Mouse (Mus musculus) CD4-positive, CD25-positive, alpha-beta regulatory T cell, adult 2 months (primary cell): ENCODE data around the gene Nr2c1.

Experiments
- DNase-seq: peaks from one replicate; pipeline ENCODE4 v3.0.0-alpha.2; 2012; ENCODE audit warnings: low read depth, low spot score

The Nr2c1 gene

DNA sequence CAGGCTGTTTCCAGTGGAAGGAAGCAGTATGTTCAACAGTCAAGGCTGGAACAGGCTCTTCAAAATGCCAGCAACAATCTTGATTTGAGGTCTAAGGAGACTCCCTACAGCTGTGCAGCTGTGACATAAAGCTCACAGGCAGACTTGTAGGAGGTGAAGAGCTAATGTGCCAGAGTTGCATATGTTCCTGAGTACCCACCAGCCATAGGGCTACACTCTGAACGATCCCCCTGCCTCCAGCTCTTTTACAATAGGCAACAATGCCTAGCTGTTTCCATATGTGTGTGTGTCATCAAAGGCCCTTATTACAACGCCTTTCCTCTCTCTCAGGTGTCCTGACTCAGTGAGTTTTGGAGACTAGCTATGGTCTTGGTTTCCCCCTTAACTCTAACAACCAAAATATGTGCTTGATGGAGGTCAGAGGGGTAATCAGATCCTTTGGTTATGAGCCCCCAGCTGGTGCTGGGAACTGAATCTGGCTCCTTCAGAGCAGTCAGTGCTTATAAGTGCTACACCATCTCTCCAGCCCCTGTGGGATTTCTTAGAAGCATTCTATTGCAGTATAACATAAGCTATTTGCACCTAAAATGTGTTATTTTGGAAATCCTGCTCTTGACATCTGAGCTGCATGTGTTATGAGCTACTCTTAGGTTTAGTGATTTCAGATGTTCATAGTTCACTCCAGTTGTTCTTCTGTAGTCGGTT is 7.4 kb upstream of the Nr2c1 start:
- no peak for DNase-seq

DNA sequence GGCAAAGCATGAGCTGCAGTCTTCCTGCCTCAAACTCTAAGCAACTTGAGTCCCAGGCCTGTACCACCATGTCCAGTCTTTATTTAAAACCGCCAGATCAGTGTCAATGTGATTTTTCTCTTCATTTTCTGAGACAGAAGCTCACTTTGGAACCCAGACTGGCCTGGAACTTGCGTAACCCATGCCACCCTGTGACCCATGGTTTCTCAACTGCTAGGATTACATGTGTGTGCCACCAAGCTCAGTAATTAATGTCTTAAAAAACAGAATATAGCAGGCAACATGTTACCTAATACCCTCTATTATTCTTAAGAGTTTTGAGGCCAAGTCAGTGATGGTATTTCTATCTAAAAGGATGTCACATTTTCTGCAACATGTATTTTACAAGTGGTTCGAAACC is 5.4 kb upstream of the Nr2c1 start:
- no peak for DNase-seq

DNA sequence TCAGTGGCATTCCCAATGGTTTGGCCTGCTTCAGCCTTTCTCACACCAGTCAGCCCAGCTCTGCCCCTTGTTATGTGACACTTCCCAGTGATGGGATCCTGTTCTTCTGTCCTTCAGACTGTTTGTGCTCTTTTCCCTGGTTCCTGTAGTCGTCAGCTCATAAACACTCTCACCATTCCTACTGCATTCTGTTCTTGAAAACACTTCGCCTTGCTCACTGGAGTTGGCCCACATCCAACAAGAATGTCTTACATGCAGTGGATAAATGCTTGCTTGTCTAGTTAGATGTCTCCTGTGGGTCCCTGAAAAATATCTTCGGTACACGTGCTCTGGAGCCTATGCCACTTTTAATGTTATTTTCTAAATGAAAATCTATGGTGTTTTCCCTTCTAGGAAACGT is 3.2 kb upstream of the Nr2c1 start:
- DNase-seq = no peak

DNA sequence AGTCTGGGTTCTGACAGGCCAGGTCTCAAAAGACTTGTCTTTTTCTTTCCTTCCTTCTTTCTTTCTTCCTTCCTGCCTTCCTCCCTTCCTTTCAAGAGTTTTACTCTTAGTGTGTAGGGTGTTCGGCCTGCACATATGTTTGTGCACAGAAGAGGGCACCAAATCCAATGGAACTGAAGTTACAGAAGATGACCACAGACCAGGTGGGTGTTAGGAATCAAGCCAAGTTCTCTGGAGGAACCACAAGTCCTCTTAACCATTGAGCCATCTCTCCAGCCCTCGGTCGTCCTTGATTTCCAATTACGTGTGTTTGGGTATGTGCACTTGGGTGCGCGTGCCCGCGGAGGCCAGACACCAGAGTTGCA is 450 bp upstream of the Nr2c1 start:
- no peak for DNase-seq

DNA sequence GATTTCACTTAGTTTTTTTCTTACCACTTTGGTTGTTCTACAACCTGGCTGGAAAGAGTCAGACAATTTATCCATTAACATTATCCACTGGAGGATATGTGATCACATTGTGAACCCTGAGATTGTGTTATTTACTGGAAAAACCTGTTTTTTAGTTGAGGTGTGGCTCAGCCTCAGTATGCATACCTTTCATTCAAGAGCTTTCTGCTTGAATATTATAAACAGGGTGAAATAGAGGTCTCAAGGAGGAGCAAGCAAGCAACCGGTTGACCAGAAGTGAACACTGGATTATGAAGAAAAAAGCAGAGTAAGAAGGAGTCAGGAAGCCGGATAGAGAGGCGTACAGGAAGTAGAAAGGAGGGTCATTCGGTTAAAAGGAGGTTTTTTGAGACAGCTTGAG is 3.7 kb downstream of the Nr2c1 start:
- DNase-seq = no peak

DNA sequence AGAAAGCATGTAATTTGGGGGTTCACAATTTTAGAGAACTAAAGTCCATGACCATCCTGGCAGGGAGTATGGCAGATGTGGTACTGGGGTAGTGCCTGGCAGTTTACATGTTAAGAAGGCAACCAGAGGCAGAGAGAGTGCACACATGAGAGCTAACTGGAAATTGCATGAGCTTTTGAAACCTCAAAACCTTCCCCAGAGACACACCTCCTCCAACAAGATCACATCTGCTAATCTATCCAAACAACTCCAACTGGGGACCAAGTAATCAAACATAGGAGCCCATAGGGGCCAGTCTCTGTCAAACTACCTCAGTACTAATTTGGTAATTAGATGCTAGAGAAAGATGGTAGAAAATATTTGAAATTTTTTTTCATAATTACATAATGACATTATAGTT is 6.0 kb downstream of the Nr2c1 start:
- no peak for DNase-seq

DNA sequence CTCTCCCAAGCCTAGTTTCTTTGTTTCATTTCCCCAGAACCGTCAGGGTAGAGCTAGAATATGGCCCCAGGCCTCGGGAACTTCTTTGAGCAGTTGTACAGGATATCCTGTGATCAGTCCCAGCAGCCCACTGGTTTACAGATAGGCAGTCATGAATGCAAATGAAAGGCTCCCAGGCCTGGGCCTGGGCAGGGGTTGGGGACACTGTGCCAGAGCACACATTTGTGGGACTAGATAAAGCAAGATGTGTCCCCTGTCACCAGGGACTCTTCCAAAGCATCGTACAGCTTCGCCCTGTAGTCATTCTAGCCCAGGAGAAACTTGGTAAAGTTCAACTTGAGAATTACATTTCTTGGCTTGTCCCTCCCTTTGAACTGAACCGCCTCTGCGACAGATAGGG is 11.1 kb downstream of the Nr2c1 start:
- DNase-seq = no peak

DNA sequence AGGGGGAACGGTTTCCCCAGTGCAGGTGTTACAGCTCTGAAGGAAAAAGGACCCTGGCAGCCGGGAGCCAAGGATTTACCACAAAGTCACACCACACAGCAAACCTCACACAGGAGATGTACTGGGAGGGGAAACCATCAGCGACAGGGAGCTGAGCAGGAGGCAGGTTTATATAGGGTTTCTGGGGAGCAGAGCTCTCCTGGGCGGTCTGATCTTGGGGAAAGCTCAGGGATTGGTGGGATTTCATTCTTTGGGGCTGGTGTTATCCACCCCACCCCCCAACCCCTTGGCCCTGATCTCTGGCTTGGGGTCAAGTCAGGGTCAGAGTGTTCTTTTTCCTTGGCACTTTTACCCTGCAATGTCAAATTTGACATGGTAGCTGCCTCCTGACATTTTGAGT is 11.6 kb downstream of the Nr2c1 start:
- DNase-seq = no peak

DNA sequence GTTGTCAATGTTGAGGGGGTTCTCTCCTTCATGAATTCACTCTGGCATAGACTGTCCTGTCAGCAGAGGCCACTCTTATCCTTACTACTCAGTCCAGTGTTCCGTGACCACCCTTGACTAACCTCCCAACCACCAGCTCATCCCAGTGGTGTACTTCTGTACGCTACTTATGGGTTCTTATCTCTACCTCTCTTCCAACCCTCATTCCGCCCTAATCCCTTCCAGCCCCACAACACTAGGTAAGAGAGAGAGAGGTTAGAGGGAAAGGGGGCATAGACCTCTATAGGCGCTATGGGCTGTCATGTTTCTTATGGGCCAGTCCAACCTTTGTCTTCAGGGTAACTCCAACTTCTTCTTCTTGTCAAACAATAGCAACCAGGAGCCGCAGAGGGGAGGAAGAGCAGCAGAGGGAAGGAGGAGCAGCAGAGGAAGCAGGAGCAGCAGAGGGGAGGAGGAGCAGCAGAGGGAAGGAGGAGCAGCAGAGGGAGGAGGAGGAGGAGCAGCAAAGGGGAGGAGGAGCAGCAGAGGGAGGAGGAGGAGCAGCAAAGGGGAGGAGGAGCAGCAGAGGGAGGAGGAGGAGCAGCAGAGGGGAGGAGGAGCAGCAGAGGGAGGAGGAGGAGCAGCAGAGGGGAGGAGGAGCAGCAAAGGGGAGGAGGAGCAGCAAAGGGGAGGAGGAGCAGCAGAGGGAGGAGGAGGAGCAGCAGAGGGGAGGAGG is 13.4 kb downstream of the Nr2c1 start:
- no peak for DNase-seq

DNA sequence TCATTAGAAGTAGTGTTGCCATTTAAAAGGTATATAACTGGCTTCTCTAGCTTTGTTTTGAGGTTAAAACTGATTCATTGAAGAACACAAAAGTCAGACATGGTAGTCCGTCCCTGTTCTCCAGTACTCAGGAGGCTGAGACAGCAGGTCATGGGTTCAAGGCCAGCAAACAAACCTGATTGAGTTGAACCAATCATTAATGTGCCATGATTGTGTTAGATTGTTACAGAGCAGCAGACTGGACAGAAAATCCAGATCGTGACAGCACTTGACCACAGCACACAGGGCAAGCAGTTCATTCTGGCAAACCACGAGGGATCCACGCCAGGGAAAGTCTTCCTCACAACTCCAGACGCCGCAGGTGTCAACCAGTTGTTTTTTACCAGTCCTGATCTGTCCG is 14.2 kb downstream of the Nr2c1 start:
- DNase-seq = no peak

DNA sequence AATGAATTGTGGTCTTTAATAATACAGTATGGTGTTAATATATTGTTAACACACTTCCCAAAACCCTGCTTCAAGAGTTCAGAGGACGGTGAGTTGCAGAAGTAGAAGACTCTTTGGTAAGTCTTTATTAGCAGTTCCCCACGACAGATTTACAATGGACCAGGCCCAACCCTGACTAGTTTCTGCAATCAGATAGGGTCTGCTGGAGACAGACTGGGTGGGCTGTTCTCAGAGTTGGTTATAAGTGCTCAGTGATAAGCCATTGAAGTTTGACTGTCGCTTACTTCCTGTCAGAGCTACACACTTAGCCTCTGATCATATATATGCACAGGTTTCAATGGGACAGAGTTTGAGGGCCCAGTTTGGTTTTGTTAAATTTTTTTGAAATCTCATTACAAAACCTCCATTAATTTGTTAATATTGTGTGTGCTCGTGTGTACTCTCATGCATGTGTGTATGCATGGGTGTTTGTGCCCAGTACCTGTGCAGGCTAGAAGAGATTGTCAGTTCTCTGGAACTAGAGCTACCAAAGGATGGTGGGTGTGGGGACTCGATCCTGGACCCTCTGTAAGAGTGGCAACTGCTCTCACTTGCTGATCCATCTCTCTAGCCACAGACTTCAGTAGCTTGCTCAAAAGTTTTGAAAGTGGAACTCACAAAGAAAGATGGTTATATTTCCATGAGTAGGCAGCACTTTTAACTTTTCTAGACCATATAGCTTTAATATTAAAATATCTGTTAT is 16.5 kb downstream of the Nr2c1 start:
- no peak for DNase-seq

DNA sequence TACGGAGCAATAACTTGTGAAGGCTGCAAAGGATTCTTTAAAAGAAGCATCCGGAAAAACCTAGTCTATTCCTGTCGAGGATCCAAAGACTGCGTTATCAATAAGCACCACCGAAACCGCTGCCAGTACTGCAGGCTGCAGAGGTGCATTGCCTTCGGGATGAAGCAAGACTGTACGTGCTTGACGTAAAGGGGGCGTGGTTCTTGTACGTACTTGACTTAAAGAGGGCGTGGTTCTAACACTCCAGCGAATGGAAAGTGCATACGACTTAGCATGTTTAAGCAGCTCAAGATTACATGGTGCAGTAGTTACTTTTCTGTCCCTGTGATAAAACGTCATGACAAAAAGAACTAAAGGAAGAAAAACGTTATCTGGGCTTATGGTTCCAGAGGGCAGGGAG is 17.6 kb downstream of the Nr2c1 start:
- DNase-seq = no peak

DNA sequence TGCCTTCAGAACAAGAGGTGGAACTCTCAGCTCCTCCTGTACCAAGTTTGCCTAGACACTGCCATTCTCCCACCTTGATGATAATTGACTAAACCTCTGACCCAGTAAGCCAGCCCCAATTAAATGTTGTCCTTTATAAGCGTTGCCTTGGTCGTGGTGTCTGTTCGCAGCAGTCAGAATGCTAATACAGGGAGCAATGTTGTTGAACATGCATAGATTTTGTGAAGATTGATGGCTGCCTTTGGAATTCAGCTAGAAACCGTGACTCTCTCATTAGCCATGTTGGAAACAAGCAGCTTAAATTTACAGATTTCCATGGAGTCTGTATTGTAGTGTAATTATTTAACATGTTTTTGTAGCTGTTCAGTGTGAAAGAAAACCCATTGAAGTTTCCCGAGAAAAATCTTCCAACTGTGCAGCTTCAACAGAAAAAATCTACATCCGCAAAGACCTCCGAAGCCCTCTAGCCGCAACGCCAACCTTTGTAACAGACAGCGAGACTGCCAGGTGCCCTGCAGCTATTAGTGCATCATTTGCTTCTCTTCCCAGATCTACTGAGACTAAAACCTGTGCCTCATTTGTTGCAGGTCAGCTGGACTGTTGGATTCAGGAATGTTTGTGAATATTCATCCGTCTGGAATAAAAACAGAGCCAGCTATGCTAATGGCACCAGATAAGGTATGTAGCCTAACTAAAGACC is 19.4 kb downstream of the Nr2c1 start:
- no peak for DNase-seq

DNA sequence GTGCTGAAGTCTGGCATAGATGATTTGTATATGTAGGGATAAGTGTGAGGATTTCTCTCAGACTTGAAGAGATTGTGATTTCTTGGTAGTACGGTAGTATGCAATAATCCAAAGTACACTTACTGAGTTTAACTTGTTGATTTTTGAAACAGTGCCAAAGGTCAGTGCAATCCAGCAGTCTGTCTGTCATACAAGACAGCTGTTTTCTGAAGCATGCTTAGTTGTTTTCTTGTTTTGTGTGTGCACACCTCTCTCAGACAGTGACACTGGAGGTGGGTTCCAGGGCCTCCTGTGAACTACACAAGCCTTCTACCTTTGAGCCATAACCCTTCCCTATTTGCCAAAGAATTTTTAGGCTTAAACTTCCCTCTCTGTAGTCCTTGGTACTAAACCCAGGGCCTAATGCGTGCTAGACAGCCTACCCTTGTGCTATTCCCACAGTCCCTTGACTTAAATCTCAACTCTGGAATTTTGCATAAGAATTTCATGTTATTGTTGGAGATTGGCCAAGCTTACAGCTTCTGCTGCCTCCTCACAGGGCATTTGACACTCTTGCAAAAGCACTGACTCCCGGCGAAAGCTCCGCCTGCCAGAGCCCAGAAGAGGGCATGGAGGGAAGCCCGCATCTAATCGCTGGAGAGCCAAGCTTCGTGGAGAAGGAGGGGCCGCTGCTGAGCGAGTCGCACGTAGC is 23.8 kb downstream of the Nr2c1 start:
- no peak for DNase-seq

DNA sequence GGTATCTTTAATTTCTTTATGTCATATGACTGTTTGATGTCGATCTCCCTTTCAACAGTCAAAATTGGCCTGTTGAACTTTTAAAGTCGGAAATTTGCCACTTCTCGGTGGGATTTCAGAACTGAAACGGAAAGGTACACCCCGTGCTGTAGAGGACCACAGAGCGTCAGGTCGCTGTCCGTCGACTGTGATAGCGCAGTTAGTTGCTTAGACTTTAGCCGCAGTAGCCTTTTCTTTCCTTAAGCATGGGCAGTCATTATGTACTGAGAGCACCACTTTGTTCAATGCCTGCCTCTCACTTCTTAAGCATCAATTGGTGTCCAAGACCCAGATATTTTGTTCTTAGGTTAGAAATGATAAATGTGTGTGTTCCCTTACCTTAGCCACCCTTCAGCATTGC is 24.3 kb downstream of the Nr2c1 start:
- DNase-seq = no peak

DNA sequence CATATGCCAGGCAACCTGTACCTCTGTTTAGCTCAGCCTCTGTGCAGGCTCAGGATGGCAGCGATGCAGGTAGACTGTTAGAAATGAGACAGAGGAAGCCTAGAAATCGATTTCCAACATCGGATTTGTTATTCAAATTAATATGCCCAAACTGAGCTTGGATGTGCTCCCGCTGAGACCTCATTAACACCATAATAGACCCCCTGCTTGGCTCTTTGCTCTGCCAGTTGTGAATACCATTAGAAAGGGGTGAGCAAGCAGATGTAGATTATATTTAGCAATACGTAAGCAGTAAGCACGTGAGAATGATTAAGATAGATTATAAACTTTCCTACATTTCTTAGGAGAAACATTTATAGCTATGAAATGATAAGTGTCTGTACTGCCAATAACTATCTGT is 24.9 kb downstream of the Nr2c1 start:
- no peak for DNase-seq

DNA sequence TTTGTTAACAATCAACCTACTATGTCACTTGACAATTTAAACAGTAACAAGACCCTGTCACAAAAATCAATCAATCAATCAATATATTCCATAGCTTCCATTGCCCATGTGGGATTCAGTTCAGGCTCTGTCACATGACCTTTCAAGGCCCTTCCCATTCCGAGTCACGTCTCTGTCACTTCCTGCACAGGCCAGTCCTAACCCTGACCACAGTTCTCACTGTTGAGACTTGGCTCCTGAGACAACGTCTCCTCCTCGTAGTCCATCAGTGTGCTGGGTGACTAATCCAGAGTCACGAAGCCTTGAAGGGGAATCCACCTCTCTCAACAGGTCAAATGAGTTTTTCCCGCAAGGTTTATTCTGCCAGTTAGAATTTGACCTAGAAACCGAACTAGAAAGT is 26.8 kb downstream of the Nr2c1 start:
- no peak for DNase-seq

DNA sequence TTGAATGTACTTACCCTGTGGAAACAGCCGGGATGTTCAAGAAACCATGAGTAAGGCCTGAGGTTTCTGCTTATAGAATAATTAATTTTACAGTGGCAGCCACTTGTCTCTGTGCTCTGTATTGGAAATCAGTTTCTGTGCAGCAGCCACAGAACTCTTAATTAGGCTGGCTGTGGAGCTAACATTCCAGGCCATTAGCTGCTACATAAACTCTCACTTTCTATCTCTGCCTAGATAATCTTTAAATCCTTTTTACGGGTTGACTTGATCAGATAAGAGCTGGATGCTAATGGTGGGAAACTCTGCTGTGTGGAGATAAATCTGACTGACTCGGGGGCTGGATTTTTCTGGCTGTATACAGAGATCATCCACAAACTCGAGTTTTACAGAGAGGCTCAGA is 35.4 kb downstream of the Nr2c1 start:
- no peak for DNase-seq

DNA sequence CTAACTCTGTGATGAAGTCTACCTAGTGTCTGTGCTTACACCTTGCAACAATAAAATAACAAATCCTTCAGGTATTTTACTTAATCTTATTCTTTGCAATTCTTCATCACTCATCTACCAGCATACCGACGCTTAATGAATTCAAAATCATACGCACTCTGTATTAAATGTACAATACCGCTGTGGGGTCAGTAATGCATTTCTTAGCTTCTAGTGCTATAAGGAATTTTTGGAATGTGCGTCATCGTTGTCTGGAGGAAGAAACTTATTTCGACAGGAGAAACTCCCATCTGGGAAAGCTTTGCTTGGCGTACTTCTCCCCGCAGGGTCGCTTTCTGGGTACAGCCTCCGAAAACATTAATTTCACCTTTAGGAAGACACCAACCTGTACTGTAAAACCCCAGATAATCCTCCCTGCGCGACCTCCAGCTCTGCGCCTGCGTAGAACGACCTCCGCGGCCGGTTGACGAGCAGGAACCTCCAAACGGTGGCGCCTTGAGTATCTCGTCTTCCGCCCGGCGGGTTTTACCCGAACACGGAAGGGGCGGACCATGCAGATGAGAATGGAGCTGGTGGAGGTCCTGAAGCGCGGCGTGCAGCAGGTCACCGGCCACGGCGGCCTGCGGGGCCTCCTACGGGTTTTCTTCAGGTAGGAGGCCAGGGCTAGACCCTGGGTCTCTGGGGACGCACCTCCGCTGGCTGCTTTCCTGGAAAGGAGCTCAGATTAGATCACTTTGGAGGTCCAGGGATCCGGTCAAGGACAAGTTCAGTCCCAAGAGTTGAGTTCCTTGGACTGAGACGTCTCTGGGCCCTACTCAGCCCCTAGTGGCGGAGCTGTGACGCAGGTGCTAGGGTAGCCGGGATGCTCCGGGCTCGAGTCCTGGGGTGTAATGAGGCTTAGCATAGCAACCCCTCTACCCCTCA is 50.9 kb downstream of the Nr2c1 start, which contains the start of gene Ndufa12:
Gene Ndufa12, plus strand, starts transcription at position 239 of the 924 bp plus-strand sequence.
- DNase-seq = peak; percentile 96

DNA sequence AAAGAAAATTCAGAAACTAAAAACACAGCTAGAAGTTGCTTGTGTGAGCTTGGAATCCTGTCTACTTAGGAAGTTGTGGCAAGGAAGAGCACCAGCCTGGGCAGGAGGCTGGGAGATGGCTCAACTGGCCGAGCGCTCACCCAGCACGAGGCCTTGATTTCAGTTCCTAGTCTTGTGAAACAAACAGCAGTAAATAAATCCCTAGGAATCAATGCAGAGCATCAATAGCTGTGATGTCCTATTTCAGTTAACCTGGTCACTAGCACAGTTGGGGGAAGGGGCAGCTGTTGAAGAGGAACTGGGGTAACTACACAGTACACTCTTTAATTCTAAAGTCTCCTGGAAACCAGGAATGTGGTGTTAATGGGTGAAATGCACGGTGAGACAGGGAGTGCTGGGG is 57.1 kb downstream of the Nr2c1 start:
- DNase-seq = no peak
